Mouse (Mus musculus) liver, embryonic 14.5 days (tissue): ENCODE measurements around the gene Tmem208. TPM values are rescaled to one million over a fixed set of nuclear protein-coding genes. Genes with fewer than 3 reads are reported as not detected.

Source experiments
- ATAC-seq: fragments of 200-750 bp; cut with Nextera tagmentation; 2 replicates; pipeline ENCODE4 v1.8.0; 2017; ENCODE audit warnings: moderate number of reproducible peaks, mild to moderate bottlenecking, moderate library complexity; ENCODE audit not compliant: insufficient read depth
- DNase-seq, 3 experiments: peaks; one replicate each; pipeline ENCODE4 v3.0.0-alpha.2; 2012 to 2013; ENCODE audit warnings: low read depth in 3 of 3, low spot score in 3 of 3
- H3K27ac ChIP-seq: fragments of 300-500 bp; sonication (generic); 2 replicates; pipeline ENCODE4 v1.5.1; 2014; ENCODE audit warnings: moderate library complexity, mild to moderate bottlenecking, control low read depth, inconsistent platforms
- H3K27me3 ChIP-seq: fragments of 300-500 bp; sonication (generic); 2 replicates; pipeline ENCODE4 v1.6.1; 2014; ENCODE audit warnings: mild to moderate bottlenecking, low read length, moderate library complexity; ENCODE audit not compliant: control insufficient read depth, insufficient read depth
- H3K36me3 ChIP-seq: fragments of 300-500 bp; sonication (generic); replicated peaks from 2 replicates; pipeline ENCODE4 v1.6.1; 2014; ENCODE audit warnings: low read depth; ENCODE audit not compliant: control insufficient read depth, insufficient read depth
- H3K4me1 ChIP-seq, 2 experiments: fragments of 200-500 bp in 1 of 2; fragments of 300-500 bp in 1 of 2; sonication (generic) in 1 of 2; replicated peaks; 2 replicates each; pipeline ENCODE4 v1.6.1; 2012 to 2014; ENCODE audit warnings: antibody characterized with exemption in 1 of 2, inconsistent platforms in 1 of 2, low read length in 1 of 2; ENCODE audit not compliant: control insufficient read depth in 2 of 2, insufficient read depth in 2 of 2
- H3K4me2 ChIP-seq: fragments of 300-500 bp; sonication (generic); 2 replicates; pipeline ENCODE4 v1.6.1; 2014; ENCODE audit warnings: low read depth, mild to moderate bottlenecking, control low read depth, moderate library complexity
- H3K4me3 ChIP-seq, 2 experiments: fragments of 200-500 bp in 1 of 2; fragments of 300-500 bp in 1 of 2; sonication (generic) in 1 of 2; 2 replicates each; pipeline ENCODE4 v1.5.1; 2012 to 2014; ENCODE audit warnings: low read depth in 2 of 2, low read length in 2 of 2, mild to moderate bottlenecking in 2 of 2, control low read depth in 1 of 2, inconsistent platforms in 1 of 2, moderate library complexity in 1 of 2; ENCODE audit not compliant: insufficient read depth in 1 of 2
- H3K9ac ChIP-seq: fragments of 300-500 bp; sonication (generic); replicated peaks from 2 replicates; pipeline ENCODE4 v1.6.1; 2014; ENCODE audit warnings: mild to moderate bottlenecking, control low read depth, moderate library complexity
- H3K9me3 ChIP-seq: fragments of 300-500 bp; sonication (generic); 2 replicates; pipeline ENCODE4 v1.6.1; 2016; ENCODE audit warnings: low read length, mixed read lengths; ENCODE audit not compliant: control insufficient read depth
- CTCF ChIP-seq: IDR thresholded peaks from 2 replicates; pipeline ENCODE4 v1.5.1; 2016; ENCODE audit warnings: antibody characterized with exemption, low read depth, control low read depth
- EP300 ChIP-seq: IDR thresholded peaks from 2 replicates; pipeline ENCODE4 v1.6.1; 2016; ENCODE audit warnings: antibody characterized with exemption, low read depth
- WGBS: fragments of 180-500 bp; shearing (Covaris S2); extraction: QIAGEN DNeasy Blood & Tissue Kit; methylation state at CpG from one replicate; pipeline ENCODE4 v1.1.7; 2014; ENCODE audit not compliant: insufficient replicate concordance; 5-methylcytosine and 5-hydroxymethylcytosine counted together
- polyA plus RNA-seq, 2 experiments: library from polyadenylated mRNA; depleted of rRNA in 1 of 2; stranded (reverse) in 1 of 2; unstranded in 1 of 2; fragments of >200 nt; fragmentation: Nextera tagmentation in 1 of 2; extraction: Ambion mirVana in 1 of 2; gene quantifications; 2 replicates each; pipeline versions ENCODE4 v1.2.1 to v1.2.3; 2012 to 2014

Tmem208 gene
- polyA plus RNA-seq, 2 experiments, result 59.1 to 103 TPM

GRCm38 (mm10) chr8:105342768-105343167 lies 16.6 kb downstream of the Tmem208 start:
- TF ChIP-seq EP300 (no peak), CTCF (no peak)
- DNase-seq, result no peak
- Histone ChIP-seq H3K27me3 (peaks cover 16% of the 10 kb centered on the region), H3K27ac (no peak overlapping the region), H3K36me3 (no peaks in the 10 kb centered on the region), H3K4me2 (no peak overlapping the region), H3K9ac (no peak overlapping the region), H3K4me1 (peaks cover 10 to 22% of the 10 kb centered on the region in 2 experiments), H3K9me3 (no peaks in the 10 kb centered on the region), H3K4me3 (no peak overlapping the region)
- 37% methylated on average over 4 of the region's 4 CpGs for WGBS
- ATAC-seq, result no peak

GRCm38 (mm10) chr8:105343791-105344574 lies 17.8 kb downstream of the Tmem208 start:
- TF ChIP-seq CTCF (no peak), EP300 (no peak)
- Histone ChIP-seq H3K9ac (no peak overlapping the region), H3K4me3 (no peak overlapping the region), H3K9me3 (no peaks in the 10 kb centered on the region), H3K27me3 (peaks cover 26% of the 10 kb centered on the region), H3K27ac (no peak overlapping the region), H3K36me3 (no peaks in the 10 kb centered on the region), H3K4me1 (peaks cover 16 to 26% of the 10 kb centered on the region in 2 experiments), H3K4me2 (no peak overlapping the region)
- no peak for ATAC-seq
- 53% methylated on average over 8 of the region's 8 CpGs for WGBS
- no peak for DNase-seq

GRCm38 (mm10) chr8:105345061-105345975 lies 19.2 kb downstream of the Tmem208 start:
- ATAC-seq, result no peak
- no peak overlapping the region for H3K27ac ChIP-seq
- H3K4me2 ChIP-seq, result peak overlapping the region; percentile 28; the same call in 1 of the 2 replicates
- H3K9me3 ChIP-seq, result no peaks in the 10 kb centered on the region
- no peak for DNase-seq
- peaks cover 9 to 15% of the 10 kb centered on the region in 2 experiments for H3K4me1 ChIP-seq
- peaks cover 39% of the 10 kb centered on the region for H3K27me3 ChIP-seq
- no peak overlapping the region for H3K9ac ChIP-seq
- H3K36me3 ChIP-seq, result no peaks in the 10 kb centered on the region
- WGBS, result 26% methylated on average over 7 of the region's 7 CpGs
- no peak overlapping the region for H3K4me3 ChIP-seq
- no peak for TF ChIP-seq CTCF
- TF ChIP-seq EP300, result no peak

- no peak for TF ChIP-seq CTCF
- TF ChIP-seq EP300, result no peak
- peak overlapping the region; percentile 57 to 61 for H3K4me3 ChIP-seq
- H3K4me2 ChIP-seq, result peak overlapping the region; percentile 88
- DNase-seq (no peak), ATAC-seq (0 out of 2 replicates have a peak, but pooled peaks have one; percentile 4)
- WGBS, result 9% methylated on average over 34 of the region's 34 CpGs
- no peaks in the 10 kb centered on the region for H3K9me3 ChIP-seq
- peaks cover 9 to 10% of the 10 kb centered on the region in 2 experiments for H3K4me1 ChIP-seq
- H3K9ac ChIP-seq, result peak overlapping the region; percentile 61
- H3K27me3 ChIP-seq, result peaks cover 51% of the 10 kb centered on the region
- H3K27ac ChIP-seq, result no peak overlapping the region
- H3K36me3 ChIP-seq, result no peaks in the 10 kb centered on the region
Observed at GRCm38 (mm10) chr8:105346611-105347427, 20.7 kb downstream of the Tmem208 start.
